Mouse (Mus musculus): Measurements from ENCODE around the gene Rtl1.

GRCm38 (mm10) chr12:109598551-109599250 is 1.4 kb downstream of the Rtl1 start:
- TF ChIP-seq POLR2A (IDR thresholded peaks at IDR 0.05; ENCODE audit: borderline replicate concordance, extremely low read depth, insufficient read depth, insufficient read length, poor library complexity, severe bottlenecking) (no peak), CTCF (IDR thresholded peaks at IDR 0.05; ENCODE audit: borderline replicate concordance, extremely low read depth, insufficient read depth, insufficient read length) (no peak)
